Mouse (Mus musculus) heart, postnatal 0 days (tissue): ENCODE data around the gene Tnxb.

Source experiments
- CTCF ChIP-seq: IDR thresholded peaks from 2 replicates; pipeline ENCODE4 v1.5.1; 2016; ENCODE audit warnings: antibody characterized with exemption, control low read depth, low read depth
- EP300 ChIP-seq: IDR thresholded peaks from 2 replicates; pipeline ENCODE4 v1.6.1; 2016; ENCODE audit warnings: antibody characterized with exemption, low read depth

- TF ChIP-seq CTCF = no peak
- no peak for TF ChIP-seq EP300
These were observed 18.6 kb downstream of the Tnxb start for GRCm38 (mm10) chr17:34688889-34689288.
